Mouse (Mus musculus) midbrain, embryonic 13.5 days (tissue): Measurements from ENCODE around the gene Vax1. TPM values are rescaled to one million over a fixed set of nuclear protein-coding genes. Genes with fewer than 3 reads are reported as not detected.

ENCODE experiments used
- ATAC-seq: fragments of 200-750 bp; cut with Nextera tagmentation; 2 replicates; pipeline ENCODE4 v1.8.0; 2017; ENCODE audit warnings: mild to moderate bottlenecking, moderate TSS enrichment, moderate library complexity
- H3K27ac ChIP-seq: fragments of 300-500 bp; sonication (generic); 2 replicates; pipeline ENCODE4 v1.5.1; 2015; ENCODE audit warnings: inconsistent platforms, mild to moderate bottlenecking, moderate library complexity
- H3K27me3 ChIP-seq: fragments of 300-500 bp; sonication (generic); 2 replicates; pipeline ENCODE4 v1.6.1; 2015; ENCODE audit warnings: mild to moderate bottlenecking, inconsistent platforms
- H3K36me3 ChIP-seq: fragments of 300-500 bp; sonication (generic); 2 replicates; pipeline ENCODE4 v1.6.1; 2015; ENCODE audit warnings: mild to moderate bottlenecking, inconsistent platforms
- H3K4me1 ChIP-seq: fragments of 300-500 bp; sonication (generic); replicated peaks from 2 replicates; pipeline ENCODE4 v1.6.1; 2015; ENCODE audit warnings: inconsistent platforms
- H3K4me2 ChIP-seq: fragments of 300-500 bp; sonication (generic); replicated peaks from 2 replicates; pipeline ENCODE4 v1.6.1; 2015; ENCODE audit warnings: moderate library complexity, mild to moderate bottlenecking, inconsistent platforms
- H3K4me3 ChIP-seq: fragments of 300-500 bp; sonication (generic); replicated peaks from 2 replicates; pipeline ENCODE4 v1.5.1; 2015; ENCODE audit warnings: mild to moderate bottlenecking, inconsistent platforms
- H3K9ac ChIP-seq: fragments of 300-500 bp; sonication (generic); replicated peaks from 2 replicates; pipeline ENCODE4 v1.6.1; 2015; ENCODE audit warnings: mild to moderate bottlenecking, inconsistent platforms
- H3K9me3 ChIP-seq: fragments of 300-500 bp; sonication (generic); 2 replicates; pipeline ENCODE4 v1.6.1; 2016; ENCODE audit warnings: mild to moderate bottlenecking, inconsistent platforms
- WGBS: fragments of 180-500 bp; shearing (Covaris S2); methylation state at CpG from one replicate; pipeline ENCODE4 v1.1.7; 2015; 5-methylcytosine and 5-hydroxymethylcytosine counted together
- polyA plus RNA-seq: library from polyadenylated mRNA; unstranded; fragments of >200 nt; fragmentation: Nextera tagmentation; extraction: Ambion mirVana; gene quantifications from 2 replicates; pipeline ENCODE4 v1.2.1, GENCODE M21; 2015

Gene Vax1
- polyA plus RNA-seq, 1 experiment from 2014 or later = 0.40 TPM

DNA sequence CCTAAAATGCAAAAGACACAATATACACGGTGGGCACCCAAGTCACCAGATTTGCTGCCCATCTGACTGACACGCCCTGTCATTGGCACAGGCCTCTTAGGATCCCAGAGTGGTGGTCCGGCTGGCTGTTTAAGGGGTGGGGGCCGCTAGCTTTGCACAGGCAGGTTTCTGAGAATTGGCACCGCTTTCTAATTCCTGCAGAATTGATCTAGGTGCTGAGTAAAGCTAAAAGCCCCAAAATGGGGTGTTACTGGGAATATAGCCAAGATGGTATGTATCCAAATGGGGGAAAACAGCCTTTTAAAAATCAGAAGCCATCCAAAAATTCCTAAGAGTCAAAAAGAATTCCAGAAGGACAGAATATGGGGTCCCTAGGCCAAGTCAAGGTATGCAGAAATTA is 2.0 kb downstream of the Vax1 start:
- peak overlapping the region; percentile 31 for H3K4me3 ChIP-seq
- ATAC-seq = no peak
- H3K27ac ChIP-seq = no peak overlapping the region
- H3K4me2 ChIP-seq = 0 out of 2 replicates have a peak overlapping the region, but pooled peaks have one; percentile 6
- no peak overlapping the region for H3K9ac ChIP-seq
- H3K27me3 ChIP-seq = peaks cover 98% of the 10 kb centered on the region
- H3K4me1 ChIP-seq = peaks cover 32% of the 10 kb centered on the region
- WGBS = 11% methylated on average over 5 of the region's 5 CpGs
- no peaks in the 10 kb centered on the region for H3K9me3 ChIP-seq
- no peaks in the 10 kb centered on the region for H3K36me3 ChIP-seq

DNA sequence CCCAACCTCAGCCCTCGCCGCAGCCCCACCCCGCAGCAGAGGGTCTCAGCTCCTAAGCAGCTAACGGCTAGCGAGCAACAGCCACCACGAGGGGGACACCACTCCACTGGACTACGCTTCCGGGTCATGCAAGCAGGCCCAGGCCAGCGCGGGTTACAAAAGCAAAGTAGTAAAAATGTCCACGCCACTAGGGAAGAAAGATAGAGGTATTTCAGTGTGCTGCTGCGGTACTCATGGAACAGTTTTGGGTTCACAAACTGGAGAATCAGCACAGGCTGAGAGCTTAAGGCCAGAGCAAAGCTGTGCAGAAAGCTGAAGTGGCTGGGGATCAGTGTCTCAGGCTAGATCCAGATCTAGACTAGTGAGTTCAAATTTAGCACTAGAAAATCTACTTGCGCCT is 3.0 kb downstream of the Vax1 start:
- no peaks in the 10 kb centered on the region for H3K36me3 ChIP-seq
- peaks cover 98% of the 10 kb centered on the region for H3K27me3 ChIP-seq
- ATAC-seq = peak; percentile 49; the same call in 1 of the 2 replicates
- H3K27ac ChIP-seq = no peak overlapping the region
- H3K4me2 ChIP-seq = peak overlapping the region; percentile 59
- WGBS = under 1% methylated on average over 13 of the region's 13 CpGs
- no peaks in the 10 kb centered on the region for H3K9me3 ChIP-seq
- peak overlapping the region; percentile 37 for H3K4me3 ChIP-seq
- peaks cover 32% of the 10 kb centered on the region for H3K4me1 ChIP-seq
- H3K9ac ChIP-seq = peak overlapping the region; percentile 46; the same call in 1 of the 2 replicates

DNA sequence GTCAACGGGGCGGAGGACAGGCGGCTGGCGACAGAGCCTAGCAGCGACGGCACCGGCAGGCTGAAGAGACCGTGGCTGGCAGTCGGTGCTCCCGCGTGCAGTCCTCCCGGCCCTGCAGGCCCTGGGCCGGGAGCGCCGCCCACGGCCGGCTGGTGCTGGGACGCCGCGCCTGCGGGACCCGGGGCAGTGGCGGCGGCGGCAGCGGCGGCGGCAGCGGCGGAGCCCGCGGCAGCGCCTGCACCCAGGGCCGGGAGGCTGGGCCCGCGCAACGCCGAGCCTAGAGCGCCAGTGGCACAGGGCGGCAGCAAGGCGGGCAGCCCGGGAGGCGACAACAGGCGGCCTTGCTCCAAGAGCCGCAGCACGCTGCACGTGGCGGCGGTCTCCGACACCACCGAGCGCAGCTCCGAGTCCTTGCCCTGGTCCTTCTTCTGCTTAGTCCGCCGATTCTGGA is 3.5 kb downstream of the Vax1 start:
- ATAC-seq = peak; percentile 59
- H3K4me2 ChIP-seq = peak overlapping the region; percentile 59
- no peaks in the 10 kb centered on the region for H3K36me3 ChIP-seq
- WGBS = under 1% methylated on average over 55 of the region's 55 CpGs
- peaks cover 30% of the 10 kb centered on the region for H3K4me1 ChIP-seq
- H3K4me3 ChIP-seq = peak overlapping the region; percentile 37
- peak overlapping the region; percentile 46 for H3K9ac ChIP-seq
- H3K9me3 ChIP-seq = no peaks in the 10 kb centered on the region
- H3K27ac ChIP-seq = no peak overlapping the region
- peaks cover 98% of the 10 kb centered on the region for H3K27me3 ChIP-seq

DNA sequence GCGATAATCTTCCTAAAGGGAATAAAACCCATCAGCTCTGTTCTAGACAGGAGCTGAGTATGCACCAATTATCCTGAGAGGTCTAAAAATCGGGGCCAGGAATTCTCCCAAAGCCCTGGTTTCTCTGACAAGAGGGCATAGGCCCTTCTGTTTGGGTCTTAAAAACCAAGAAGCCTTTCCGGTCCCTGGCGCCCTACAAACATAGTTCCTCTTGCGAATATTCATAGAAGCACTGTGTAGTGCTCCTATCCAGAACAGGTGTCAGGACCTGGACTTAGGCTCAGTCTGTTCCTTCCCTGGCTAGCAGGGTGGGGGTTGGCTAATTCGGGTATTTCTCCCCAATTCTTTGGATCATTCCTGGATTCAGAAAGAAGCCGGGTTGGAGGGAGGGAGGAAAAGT is 4.3 kb downstream of the Vax1 start:
- H3K27ac ChIP-seq = no peak overlapping the region
- no peak overlapping the region; the same call in 1 of the 2 replicates for H3K9ac ChIP-seq
- ATAC-seq = no peak
- H3K4me1 ChIP-seq = peaks cover 25% of the 10 kb centered on the region
- H3K27me3 ChIP-seq = peaks cover 98% of the 10 kb centered on the region
- H3K36me3 ChIP-seq = no peaks in the 10 kb centered on the region
- 0 out of 2 replicates have a peak overlapping the region, but pooled peaks have one; percentile 37 for H3K4me3 ChIP-seq
- no peaks in the 10 kb centered on the region for H3K9me3 ChIP-seq
- peak overlapping the region; percentile 59 for H3K4me2 ChIP-seq
- WGBS = 6% methylated on average over 7 of the region's 7 CpGs

DNA sequence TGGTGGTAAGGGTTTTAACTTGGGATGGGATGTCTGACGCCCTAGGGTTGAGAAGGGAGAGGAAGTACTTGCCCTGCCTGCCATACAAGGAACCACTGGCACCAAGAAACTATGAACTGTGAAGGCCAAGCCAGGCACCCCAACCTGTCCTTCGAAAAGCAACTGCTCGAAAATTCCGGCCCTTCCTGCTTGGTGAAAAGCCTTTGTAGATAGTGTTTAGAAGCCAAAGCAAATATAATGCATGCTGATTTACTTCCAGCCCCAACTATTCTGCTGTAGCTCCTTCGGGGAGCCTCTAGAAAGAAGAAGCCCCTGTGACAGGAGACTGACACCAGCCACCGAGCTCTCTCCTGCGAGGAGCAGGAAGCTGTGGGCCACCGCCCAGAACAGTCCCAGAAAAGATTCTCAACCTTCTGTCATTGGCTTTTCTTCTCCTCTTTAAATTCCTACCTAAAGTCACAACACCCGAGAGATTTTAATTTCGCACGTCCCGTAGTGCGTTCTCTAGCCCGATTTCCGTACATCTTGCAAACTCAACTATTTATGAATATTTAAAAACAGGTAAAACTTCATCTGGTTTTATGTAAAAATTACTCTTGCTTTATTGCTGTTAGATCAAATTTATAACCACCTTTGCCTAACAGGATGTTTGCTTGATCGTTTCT is 4.8 kb downstream of the Vax1 start:
- Histone ChIP-seq H3K4me3 (no peak overlapping the region), H3K36me3 (no peaks in the 10 kb centered on the region), H3K27ac (no peak overlapping the region), H3K9ac (no peak overlapping the region), H3K4me1 (peaks cover 21% of the 10 kb centered on the region), H3K27me3 (peaks cover 98% of the 10 kb centered on the region), H3K9me3 (no peaks in the 10 kb centered on the region), H3K4me2 (no peak overlapping the region)
- ATAC-seq = no peak
- 4% methylated on average over 16 of the region's 16 CpGs for WGBS

DNA sequence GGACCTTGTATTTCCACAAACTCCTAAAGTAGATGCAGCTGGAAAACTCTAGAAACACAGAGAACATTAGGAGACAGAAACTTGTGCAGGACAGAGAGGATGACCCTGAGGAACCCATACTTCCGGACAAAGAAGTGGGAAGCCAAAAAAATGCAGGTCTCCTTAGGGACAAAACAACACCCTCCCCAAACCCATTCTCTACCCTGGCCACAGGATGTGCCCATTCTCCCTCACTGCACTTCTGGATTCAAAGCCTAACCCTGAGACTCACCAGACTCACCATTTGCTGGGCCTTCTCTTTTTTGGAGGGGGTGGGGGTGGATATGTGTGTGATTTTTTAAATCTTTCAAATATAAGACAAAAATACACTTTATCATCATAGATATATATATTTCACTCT is 5.7 kb downstream of the Vax1 start:
- ATAC-seq = no peak
- Histone ChIP-seq H3K27me3 (peaks cover 96% of the 10 kb centered on the region), H3K9ac (no peak overlapping the region), H3K9me3 (no peaks in the 10 kb centered on the region), H3K36me3 (no peaks in the 10 kb centered on the region), H3K4me1 (peaks cover 12% of the 10 kb centered on the region), H3K4me2 (no peak overlapping the region), H3K27ac (no peak overlapping the region), H3K4me3 (no peak overlapping the region)
- 15% methylated on average over 1 of the region's 1 CpGs for WGBS

DNA sequence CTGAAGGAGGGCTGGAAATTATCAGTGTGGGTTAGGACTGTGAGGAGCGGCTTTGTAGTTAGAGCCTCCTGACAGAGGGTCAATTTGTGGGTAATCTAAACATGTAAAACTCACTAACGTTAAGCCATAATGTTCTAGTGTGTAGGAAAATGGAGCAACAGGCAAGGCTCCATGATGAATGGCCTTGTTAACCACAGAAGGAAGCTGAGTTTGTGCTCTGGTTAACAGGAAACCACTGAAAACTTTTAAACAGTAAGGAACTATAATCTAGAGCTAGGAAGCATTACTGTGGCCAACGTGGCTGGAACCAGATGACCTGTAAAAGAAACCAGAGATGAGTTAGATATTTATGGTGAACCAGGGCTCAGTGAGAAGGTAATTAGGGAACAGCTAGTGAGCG is 13.2 kb downstream of the Vax1 start:
- Histone ChIP-seq H3K36me3 (no peaks in the 10 kb centered on the region), H3K27me3 (peaks cover 53% of the 10 kb centered on the region), H3K4me1 (no peaks in the 10 kb centered on the region), H3K4me3 (no peak overlapping the region), H3K9ac (no peak overlapping the region), H3K9me3 (no peaks in the 10 kb centered on the region), H3K27ac (no peak overlapping the region), H3K4me2 (no peak overlapping the region)
- ATAC-seq = no peak
- 83% methylated on average over 4 of the region's 4 CpGs for WGBS

DNA sequence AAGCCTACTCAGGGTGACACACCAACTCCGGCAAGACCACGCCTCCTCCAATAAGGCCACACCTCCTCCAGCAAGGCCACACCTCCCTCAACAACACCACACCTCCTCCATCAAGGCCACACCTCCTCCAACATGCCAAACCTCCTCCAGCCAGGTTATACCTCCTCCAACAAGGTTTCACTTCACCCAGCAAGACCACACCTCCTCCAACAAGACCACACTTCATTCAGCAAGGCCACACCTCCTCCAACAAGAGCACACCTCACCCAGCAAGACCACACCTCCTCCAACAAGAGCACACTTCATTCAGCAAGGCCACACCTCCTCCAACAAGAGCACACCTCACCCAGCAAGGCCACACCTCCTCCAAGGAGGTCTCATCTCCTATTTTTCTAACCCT is 15.7 kb downstream of the Vax1 start:
- H3K27me3 ChIP-seq = peaks cover 41% of the 10 kb centered on the region
- ATAC-seq = no peak
- H3K9me3 ChIP-seq = no peaks in the 10 kb centered on the region
- no peak overlapping the region for H3K27ac ChIP-seq
- H3K4me1 ChIP-seq = no peaks in the 10 kb centered on the region
- no peaks in the 10 kb centered on the region for H3K36me3 ChIP-seq
- WGBS = 100% methylated on average over 2 of the region's 2 CpGs
- no peak overlapping the region for H3K9ac ChIP-seq
- no peak overlapping the region for H3K4me3 ChIP-seq
- no peak overlapping the region for H3K4me2 ChIP-seq

DNA sequence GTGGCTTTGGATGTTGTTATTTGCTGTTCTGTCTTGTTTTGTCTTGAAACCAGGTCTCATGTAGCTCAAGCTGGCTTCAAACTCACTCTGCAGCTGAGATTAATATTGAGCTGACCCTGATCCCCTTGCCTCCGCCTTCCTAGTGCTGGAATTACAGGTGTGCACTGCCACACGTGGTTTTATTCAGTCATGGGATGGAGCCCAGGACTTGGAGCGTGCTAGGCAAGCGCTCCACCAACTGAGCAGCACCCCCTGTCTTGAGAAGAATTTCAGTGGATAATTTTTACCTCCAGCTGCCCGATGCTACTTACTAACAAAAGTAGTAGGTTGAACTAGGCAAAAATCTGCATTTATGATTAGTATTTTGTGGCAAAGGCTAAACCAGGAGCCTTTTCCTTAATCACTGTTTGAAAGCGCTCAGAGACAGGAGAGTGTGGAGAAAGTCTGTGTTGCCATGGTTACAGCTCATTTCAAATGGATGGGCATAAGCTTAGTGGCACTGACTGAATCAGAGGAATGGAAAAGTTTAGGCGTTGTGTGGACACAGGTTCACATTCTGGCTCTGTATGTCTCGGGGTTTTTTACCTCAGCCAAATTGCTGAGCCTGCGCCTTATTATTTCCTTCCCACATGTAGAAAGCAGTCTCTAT is 24.2 kb downstream of the Vax1 start:
- WGBS = 36% methylated on average over 9 of the region's 9 CpGs
- peaks cover 36% of the 10 kb centered on the region for H3K27me3 ChIP-seq
- no peaks in the 10 kb centered on the region for H3K36me3 ChIP-seq
- ATAC-seq = peak; percentile 83; the same call in 1 of the 2 replicates
- no peak overlapping the region for H3K4me2 ChIP-seq
- peaks cover 12% of the 10 kb centered on the region for H3K4me1 ChIP-seq
- no peaks in the 10 kb centered on the region for H3K9me3 ChIP-seq
- no peak overlapping the region for H3K4me3 ChIP-seq
- no peak overlapping the region for H3K9ac ChIP-seq
- H3K27ac ChIP-seq = no peak overlapping the region

DNA sequence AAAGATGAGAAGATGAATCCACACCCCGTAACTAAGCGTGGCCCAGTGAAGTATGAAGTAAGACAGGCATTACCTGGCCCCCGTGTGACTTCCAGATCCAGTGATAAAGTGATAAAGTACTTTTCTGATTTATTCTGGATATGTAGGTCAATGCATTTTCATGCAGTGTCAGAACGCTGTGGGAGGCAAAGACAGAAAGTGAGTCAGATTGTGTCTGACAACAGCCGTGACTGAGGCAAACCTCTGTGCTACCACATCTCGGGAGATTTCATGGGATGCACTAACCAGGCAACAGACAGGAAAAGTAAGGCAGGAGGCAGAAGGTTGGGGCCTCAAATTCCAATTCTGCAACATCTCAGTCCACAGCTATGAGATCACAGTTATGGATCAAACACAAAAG is 24.8 kb downstream of the Vax1 start:
- Histone ChIP-seq H3K4me3 (no peak overlapping the region), H3K27me3 (peaks cover 39% of the 10 kb centered on the region), H3K9me3 (no peaks in the 10 kb centered on the region), H3K36me3 (no peaks in the 10 kb centered on the region), H3K4me2 (no peak overlapping the region), H3K4me1 (peaks cover 12% of the 10 kb centered on the region), H3K9ac (no peak overlapping the region), H3K27ac (no peak overlapping the region)
- no peak for ATAC-seq
- 61% methylated on average over 6 of the region's 6 CpGs for WGBS

DNA sequence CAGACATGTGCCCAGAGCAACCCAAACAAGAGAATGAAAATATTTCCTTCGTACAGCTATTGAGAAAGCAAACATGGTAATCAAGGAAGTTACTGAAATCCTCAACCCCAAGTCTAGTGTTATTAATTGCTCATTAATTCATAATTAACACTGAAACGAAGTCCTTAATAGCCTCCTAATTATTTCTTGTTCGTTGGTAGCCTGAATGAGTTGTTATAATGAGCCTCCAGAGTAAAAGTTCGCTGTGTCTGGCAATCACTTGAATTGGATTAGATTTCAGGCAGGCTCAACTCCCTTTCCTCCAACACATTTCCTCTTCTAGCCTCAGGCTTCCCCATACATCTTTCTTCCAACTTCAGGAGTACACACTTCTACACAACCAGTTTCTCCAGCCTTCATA is 27.6 kb downstream of the Vax1 start:
- Histone ChIP-seq H3K36me3 (no peaks in the 10 kb centered on the region), H3K4me3 (no peak overlapping the region), H3K9ac (no peak overlapping the region), H3K9me3 (no peaks in the 10 kb centered on the region), H3K4me1 (peaks cover 12% of the 10 kb centered on the region), H3K27ac (no peak overlapping the region), H3K27me3 (peaks cover 53% of the 10 kb centered on the region), H3K4me2 (no peak overlapping the region)
- WGBS = 67% methylated on average over 4 of the region's 4 CpGs
- no peak for ATAC-seq

DNA sequence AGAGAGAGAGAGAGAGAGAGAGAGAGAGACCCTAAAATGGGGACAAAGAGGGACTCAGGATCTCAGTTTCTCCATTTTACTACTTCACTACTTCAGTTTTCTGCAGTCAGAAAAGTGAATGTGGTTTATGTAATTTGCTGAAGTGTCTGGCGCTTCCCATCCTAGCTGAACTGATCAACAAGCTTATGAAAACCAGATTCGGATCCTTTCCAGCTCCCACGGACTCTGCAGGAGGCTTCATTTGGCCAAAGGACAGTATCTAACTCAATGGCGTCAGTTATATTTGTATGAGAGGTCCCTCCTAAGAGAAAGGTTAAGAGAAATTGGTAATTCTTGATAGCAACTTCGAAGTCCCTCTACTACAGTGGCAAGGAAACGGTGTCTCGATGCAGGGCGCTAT is 34.5 kb downstream of the Vax1 start:
- H3K27me3 ChIP-seq = peaks cover 65% of the 10 kb centered on the region
- no peak overlapping the region for H3K4me2 ChIP-seq
- H3K36me3 ChIP-seq = no peaks in the 10 kb centered on the region
- no peak overlapping the region for H3K9ac ChIP-seq
- 47% methylated on average over 8 of the region's 8 CpGs for WGBS
- no peak for ATAC-seq
- no peaks in the 10 kb centered on the region for H3K9me3 ChIP-seq
- H3K4me1 ChIP-seq = peaks cover 27% of the 10 kb centered on the region
- no peak overlapping the region for H3K4me3 ChIP-seq
- no peak overlapping the region for H3K27ac ChIP-seq
